Mouse (Mus musculus): Measurements from ENCODE around the gene H2-Ke6. TPM values are rescaled to one million over a fixed set of nuclear protein-coding genes. Genes with fewer than 3 reads are reported as not detected.
"Not testable (repeated sequence)": the region's sequence is repeated elsewhere in the genome, so short reads cannot be mapped to it uniquely, and the experiment has no call there.

The H2-Ke6 gene
- polyA plus RNA-seq, 1 experiment from 2014 or later = 120 TPM

GRCm38 (mm10) chr17:34003426-34003825 lies 24.4 kb downstream of the H2-Ke6 start:
- Histone ChIP-seq H3K36me3 (no peaks in the 10 kb centered on the region), H3K4me1 (peaks cover 19% of the 10 kb centered on the region), H3K27me3 (ENCODE audit: low read depth, poor library complexity, severe bottlenecking) (peaks cover 41% of the 10 kb centered on the region), H3K9me3 (replicated peaks) (no peaks in the 10 kb centered on the region), H3K27ac (replicated peaks) (no peak overlapping the region), H3K4me3 (no peak overlapping the region; the same call in 1 of the 2 replicates)
- 7% methylated on average over 5 of the region's 5 CpGs for WGBS
- DNase-seq (ENCODE audit: low spot score) = peak; percentile 56

GRCm38 (mm10) chr17:34000796-34001195 lies 27.1 kb downstream of the H2-Ke6 start:
- H3K4me3 ChIP-seq = peak overlapping the region; percentile 69; the same call in 1 of the 2 replicates

GRCm38 (mm10) chr17:34000150-34000537 lies 27.7 kb downstream of the H2-Ke6 start, which contains the start of gene H2-K1:
H2-K1 (minus strand) TSS chr17:34000347.
- Histone ChIP-seq H3K4me3 (peak within 1 kb of the TSS; percentile 69), H3K27ac (replicated peaks) (peak within 1 kb of the TSS; percentile 77), H3K36me3 (no peaks in the 10 kb centered on the region), H3K27me3 (ENCODE audit: low read depth, poor library complexity, severe bottlenecking) (peaks cover 54% of the 10 kb centered on the region), H3K9me3 (replicated peaks) (no peaks in the 10 kb centered on the region), H3K4me1 (peaks cover 19% of the 10 kb centered on the region)
- under 1% methylated on average over 25 of the region's 30 CpGs for WGBS
- peak; percentile 71 for DNase-seq (ENCODE audit: low spot score)

More at GRCm38 (mm10) chr17:34000796-34001195, 27.1 kb downstream of the H2-Ke6 start:
- H3K36me3 ChIP-seq; H3K9me3 ChIP-seq (replicated peaks); DNase-seq (ENCODE audit: low spot score); H3K27ac ChIP-seq (replicated peaks): not testable (repeated sequence)
- Histone ChIP-seq H3K4me1 (peaks cover 19% of the 10 kb centered on the region), H3K27me3 (ENCODE audit: low read depth, poor library complexity, severe bottlenecking) (peaks cover 54% of the 10 kb centered on the region)
- 64% methylated on average over 2 of the region's 2 CpGs for WGBS

- Histone ChIP-seq H3K4me3 (peak overlapping the region; percentile 69), H3K36me3 (no peaks in the 10 kb centered on the region), H3K27ac (replicated peaks) (peak overlapping the region; percentile 77), H3K9me3 (replicated peaks) (no peaks in the 10 kb centered on the region), H3K4me1 (peaks cover 19% of the 10 kb centered on the region), H3K27me3 (ENCODE audit: low read depth, poor library complexity, severe bottlenecking) (peaks cover 54% of the 10 kb centered on the region)
- 2% methylated on average over 87 of the region's 87 CpGs for WGBS
- no peak for DNase-seq (ENCODE audit: low spot score)
Measured at GRCm38 (mm10) chr17:33999341-34000149, 28.3 kb downstream of the H2-Ke6 start.

- DNase-seq (ENCODE audit: low spot score); H3K36me3 ChIP-seq; H3K27ac ChIP-seq (replicated peaks); H3K9me3 ChIP-seq (replicated peaks); H3K4me3 ChIP-seq: not testable (repeated sequence)
- H3K27me3 ChIP-seq (ENCODE audit: low read depth, poor library complexity, severe bottlenecking) = peaks cover 54% of the 10 kb centered on the region
- WGBS = 57% methylated on average over 5 of the region's 5 CpGs
- H3K4me1 ChIP-seq = peaks cover 18% of the 10 kb centered on the region
Measured at GRCm38 (mm10) chr17:33998697-33999096, 29.2 kb downstream of the H2-Ke6 start.

- 96% methylated on average over 2 of the region's 2 CpGs for WGBS
- not testable (repeated sequence) for H3K27ac ChIP-seq (replicated peaks); H3K9me3 ChIP-seq (replicated peaks); H3K4me3 ChIP-seq; H3K36me3 ChIP-seq; DNase-seq (ENCODE audit: low spot score)
- peaks cover 16% of the 10 kb centered on the region for H3K4me1 ChIP-seq
- peaks cover 48% of the 10 kb centered on the region for H3K27me3 ChIP-seq (ENCODE audit: low read depth, poor library complexity, severe bottlenecking)
Measured at GRCm38 (mm10) chr17:33997025-33997424, 30.8 kb downstream of the H2-Ke6 start.

- Histone ChIP-seq H3K27ac (replicated peaks) (no peak overlapping the region), H3K9me3 (replicated peaks) (no peaks in the 10 kb centered on the region), H3K36me3 (no peaks in the 10 kb centered on the region), H3K4me3 (no peak overlapping the region), H3K27me3 (ENCODE audit: low read depth, poor library complexity, severe bottlenecking) (peaks cover 35% of the 10 kb centered on the region), H3K4me1 (peaks cover 16% of the 10 kb centered on the region)
- WGBS = 77% methylated on average over 3 of the region's 3 CpGs
- DNase-seq (ENCODE audit: low spot score) = no peak
Measured at GRCm38 (mm10) chr17:33995651-33996050, 32.2 kb downstream of the H2-Ke6 start.

- peaks cover 9% of the 10 kb centered on the region for H3K4me1 ChIP-seq
- H3K27ac ChIP-seq (replicated peaks) = no peak overlapping the region
- H3K4me3 ChIP-seq = no peak overlapping the region
- no peaks in the 10 kb centered on the region for H3K9me3 ChIP-seq (replicated peaks)
- no peaks in the 10 kb centered on the region for H3K36me3 ChIP-seq
- WGBS = 90% methylated on average over 8 of the region's 8 CpGs
- peaks cover 28% of the 10 kb centered on the region for H3K27me3 ChIP-seq (ENCODE audit: low read depth, poor library complexity, severe bottlenecking)
- no peak for DNase-seq (ENCODE audit: low spot score)
Measured at GRCm38 (mm10) chr17:33994959-33995358, 32.9 kb downstream of the H2-Ke6 start.

GRCm38 (mm10) chr17:33991788-33992664 lies 35.8 kb downstream of the H2-Ke6 start:
- Histone ChIP-seq H3K4me3 (no peak overlapping the region), H3K27ac (replicated peaks) (no peak overlapping the region), H3K27me3 (ENCODE audit: low read depth, poor library complexity, severe bottlenecking) (peaks cover 2% of the 10 kb centered on the region), H3K4me1 (no peaks in the 10 kb centered on the region), H3K36me3 (no peaks in the 10 kb centered on the region), H3K9me3 (replicated peaks) (no peaks in the 10 kb centered on the region)
- peak; percentile 69 for DNase-seq (ENCODE audit: low spot score)
- 34% methylated on average over 10 of the region's 10 CpGs for WGBS

GRCm38 (mm10) chr17:33982136-33982535 lies 45.7 kb downstream of the H2-Ke6 start:
- Histone ChIP-seq H3K4me3 (peak overlapping the region; percentile 65), H3K4me1 (peaks cover 31% of the 10 kb centered on the region), H3K27me3 (ENCODE audit: low read depth, poor library complexity, severe bottlenecking) (peaks cover 36% of the 10 kb centered on the region)
- H3K9me3 ChIP-seq (replicated peaks); H3K36me3 ChIP-seq; H3K27ac ChIP-seq (replicated peaks): not testable (repeated sequence)
- peak; percentile 61 for DNase-seq (ENCODE audit: low spot score)
- 10% methylated on average over 8 of the region's 8 CpGs for WGBS

GRCm38 (mm10) chr17:33981192-33981909 lies 46.5 kb downstream of the H2-Ke6 start:
- peak overlapping the region; percentile 87 for H3K27ac ChIP-seq (replicated peaks)

More at GRCm38 (mm10) chr17:33981192-33981909, 46.5 kb downstream of the H2-Ke6 start:
- not testable (repeated sequence) for H3K36me3 ChIP-seq; H3K9me3 ChIP-seq (replicated peaks)
- Histone ChIP-seq H3K4me1 (peaks cover 31% of the 10 kb centered on the region), H3K4me3 (peak overlapping the region; percentile 65), H3K27me3 (ENCODE audit: low read depth, poor library complexity, severe bottlenecking) (peaks cover 43% of the 10 kb centered on the region)
- DNase-seq (ENCODE audit: low spot score) = peak; percentile 91
- 2% methylated on average over 27 of the region's 27 CpGs for WGBS
